Mouse (Mus musculus) heart, embryonic 10.5 days (tissue): ENCODE measurements around the gene Gjd3. TPM values are rescaled to one million over a fixed set of nuclear protein-coding genes. Genes with fewer than 3 reads are reported as not detected.
"Not testable (repeated sequence)": the region's sequence is repeated elsewhere in the genome, so short reads cannot be mapped to it uniquely, and the experiment has no call there.

Experiments used
- DNase-seq: peaks from one replicate; pipeline ENCODE4 v3.0.0-alpha.2; 2017; ENCODE audit warnings: low spot score
- H3K27ac ChIP-seq: fragments of 300-500 bp; sonication (generic); 2 replicates; pipeline ENCODE4 v1.5.1; 2016; ENCODE audit warnings: mild to moderate bottlenecking
- H3K27me3 ChIP-seq: fragments of 300-500 bp; sonication (generic); 2 replicates; pipeline ENCODE4 v1.6.1; 2016; ENCODE audit warnings: mild to moderate bottlenecking; ENCODE audit not compliant: poor library complexity, insufficient read depth, severe bottlenecking
- H3K36me3 ChIP-seq: fragments of 300-500 bp; sonication (generic); 2 replicates; pipeline ENCODE4 v1.6.1; 2016; ENCODE audit warnings: mild to moderate bottlenecking, moderate library complexity
- H3K4me1 ChIP-seq: fragments of 300-500 bp; sonication (generic); 2 replicates; pipeline ENCODE4 v1.6.1; 2016; ENCODE audit warnings: mild to moderate bottlenecking
- H3K4me3 ChIP-seq: fragments of 300-500 bp; sonication (generic); 2 replicates; pipeline ENCODE4 v1.5.1; 2016; ENCODE audit warnings: mild to moderate bottlenecking, moderate library complexity
- H3K9me3 ChIP-seq: fragments of 300-500 bp; sonication (generic); 2 replicates; pipeline ENCODE4 v1.6.1; 2016; ENCODE audit warnings: mild to moderate bottlenecking, moderate library complexity
- WGBS: fragments of 180-500 bp; shearing (Covaris S2); methylation state at CpG from one replicate; pipeline ENCODE4 v1.1.7; 2016; 5-methylcytosine and 5-hydroxymethylcytosine counted together
- polyA plus RNA-seq: library from polyadenylated mRNA; unstranded; fragments of >200 nt; fragmentation: Nextera tagmentation; extraction: Ambion mirVana; gene quantifications from 2 replicates; pipeline ENCODE4 v1.2.1, GENCODE M21; 2016

The Gjd3 gene
- polyA plus RNA-seq, 1 experiment from 2014 or later: 1.1 TPM

GRCm38 (mm10) chr11:98999243-98999642 is 16.4 kb upstream of the Gjd3 start:
- Histone ChIP-seq H3K9me3 (no peaks in the 10 kb centered on the region), H3K36me3 (peaks cover 100% of the 10 kb centered on the region), H3K27me3 (no peaks in the 10 kb centered on the region), H3K4me1 (no peaks in the 10 kb centered on the region), H3K27ac (no peak overlapping the region), H3K4me3 (no peak overlapping the region)
- 94% methylated on average over 11 of the region's 11 CpGs for whole genome bisulfite sequencing
- peak; percentile 63 for DNase-seq

- Histone ChIP-seq H3K4me3 (no peak overlapping the region), H3K27ac (no peak overlapping the region), H3K36me3 (peaks cover 100% of the 10 kb centered on the region), H3K4me1 (no peaks in the 10 kb centered on the region), H3K27me3 (no peaks in the 10 kb centered on the region), H3K9me3 (no peaks in the 10 kb centered on the region)
- DNase-seq: peak; percentile 39
These were observed 16.0 kb upstream of the Gjd3 start for GRCm38 (mm10) chr11:98998776-98999175.

- WGBS: 92% methylated on average over 4 of the region's 4 CpGs
- H3K4me1 ChIP-seq: no peaks in the 10 kb centered on the region
These were observed 14.8 kb upstream of the Gjd3 start for GRCm38 (mm10) chr11:98997659-98998058.

GRCm38 (mm10) chr11:98995987-98996386 is 13.2 kb upstream of the Gjd3 start:
- Histone ChIP-seq H3K9me3 (no peaks in the 10 kb centered on the region), H3K27me3 (no peaks in the 10 kb centered on the region), H3K27ac (no peak overlapping the region), H3K36me3 (peaks cover 97% of the 10 kb centered on the region), H3K4me3 (no peak overlapping the region), H3K4me1 (no peaks in the 10 kb centered on the region)
- 95% methylated on average over 7 of the region's 7 CpGs for WGBS
- DNase-seq: no peak

More at GRCm38 (mm10) chr11:98997659-98998058, 14.8 kb upstream of the Gjd3 start:
- H3K4me3 ChIP-seq: no peak overlapping the region
- H3K36me3 ChIP-seq: peaks cover 100% of the 10 kb centered on the region
- no peaks in the 10 kb centered on the region for H3K27me3 ChIP-seq
- H3K9me3 ChIP-seq: no peaks in the 10 kb centered on the region
- peak; percentile 57 for DNase-seq
- no peak overlapping the region for H3K27ac ChIP-seq

GRCm38 (mm10) chr11:98990866-98991265 is 8.1 kb upstream of the Gjd3 start:
- Histone ChIP-seq H3K27me3 (no peaks in the 10 kb centered on the region), H3K36me3 (peaks cover 63% of the 10 kb centered on the region), H3K27ac (no peak overlapping the region), H3K4me1 (peaks cover 5% of the 10 kb centered on the region; the same call in 1 of the 2 replicates), H3K4me3 (no peak overlapping the region), H3K9me3 (no peaks in the 10 kb centered on the region)
- DNase-seq: no peak
- WGBS: 76% methylated on average over 6 of the region's 6 CpGs

GRCm38 (mm10) chr11:98988260-98988659 is 5.4 kb upstream of the Gjd3 start:
- H3K4me3 ChIP-seq, DNase-seq, H3K9me3 ChIP-seq, H3K27ac ChIP-seq: not testable (repeated sequence)
- Histone ChIP-seq H3K36me3 (peaks cover 37% of the 10 kb centered on the region), H3K4me1 (peaks cover 24% of the 10 kb centered on the region), H3K27me3 (peaks cover 14% of the 10 kb centered on the region)
- 92% methylated on average over 6 of the region's 6 CpGs for WGBS

- Histone ChIP-seq H3K27me3 (peaks cover 33% of the 10 kb centered on the region), H3K27ac (peak overlapping the region; percentile 70), H3K4me3 (no peak overlapping the region; the same call in 1 of the 2 replicates), H3K4me1 (peaks cover 47% of the 10 kb centered on the region), H3K9me3 (no peaks in the 10 kb centered on the region), H3K36me3 (peaks cover 14% of the 10 kb centered on the region)
- no peak for DNase-seq
- WGBS: 60% methylated on average over 7 of the region's 7 CpGs
These were observed 2.7 kb upstream of the Gjd3 start for GRCm38 (mm10) chr11:98985542-98985941.

- no peaks in the 10 kb centered on the region for H3K9me3 ChIP-seq
- peaks cover 51% of the 10 kb centered on the region for H3K4me1 ChIP-seq
- peaks cover 4% of the 10 kb centered on the region for H3K36me3 ChIP-seq
- peaks cover 38% of the 10 kb centered on the region for H3K27me3 ChIP-seq
- no peak for DNase-seq
- peak overlapping the region; percentile 85; the same call in 1 of the 2 replicates for H3K27ac ChIP-seq
- H3K4me3 ChIP-seq: peak overlapping the region; percentile 68; the same call in 1 of the 2 replicates
- WGBS: 30% methylated on average over 8 of the region's 8 CpGs
These were observed 735 bp upstream of the Gjd3 start for GRCm38 (mm10) chr11:98983551-98983950.

- H3K4me1 ChIP-seq: peaks cover 52% of the 10 kb centered on the region
- DNase-seq: no peak
- peak overlapping the region; percentile 68 for H3K4me3 ChIP-seq
- no peaks in the 10 kb centered on the region for H3K36me3 ChIP-seq
- peaks cover 38% of the 10 kb centered on the region for H3K27me3 ChIP-seq
- peak overlapping the region; percentile 85 for H3K27ac ChIP-seq
- H3K9me3 ChIP-seq: no peaks in the 10 kb centered on the region
- under 1% methylated on average over 94 of the region's 94 CpGs for WGBS
These were observed 631 bp downstream of the Gjd3 start for GRCm38 (mm10) chr11:98981997-98982772.

GRCm38 (mm10) chr11:98981289-98981996 is 1.4 kb downstream of the Gjd3 start:
- WGBS: 32% methylated on average over 20 of the region's 20 CpGs
- Histone ChIP-seq H3K9me3 (no peaks in the 10 kb centered on the region), H3K27me3 (peaks cover 38% of the 10 kb centered on the region), H3K27ac (peak overlapping the region; percentile 85), H3K4me3 (peak overlapping the region; percentile 68), H3K36me3 (no peaks in the 10 kb centered on the region), H3K4me1 (peaks cover 52% of the 10 kb centered on the region)
- DNase-seq: no peak

- Histone ChIP-seq H3K4me1 (peaks cover 41% of the 10 kb centered on the region), H3K4me3 (no peak overlapping the region), H3K27me3 (peaks cover 35% of the 10 kb centered on the region), H3K9me3 (no peaks in the 10 kb centered on the region), H3K36me3 (peaks cover 10% of the 10 kb centered on the region), H3K27ac (no peak overlapping the region)
- 71% methylated on average over 5 of the region's 5 CpGs for WGBS
- DNase-seq: no peak
These were observed 3.5 kb downstream of the Gjd3 start for GRCm38 (mm10) chr11:98979356-98979755.

GRCm38 (mm10) chr11:98978526-98979148 is 4.2 kb downstream of the Gjd3 start:
- Histone ChIP-seq H3K36me3 (peaks cover 16% of the 10 kb centered on the region), H3K9me3 (no peaks in the 10 kb centered on the region), H3K27me3 (peaks cover 28% of the 10 kb centered on the region), H3K4me1 (peaks cover 40% of the 10 kb centered on the region), H3K27ac (no peak overlapping the region), H3K4me3 (no peak overlapping the region)
- no peak for DNase-seq
- 55% methylated on average over 15 of the region's 15 CpGs for WGBS
